Mouse (Mus musculus): ENCODE measurements around the gene Gast. TPM values are rescaled to one million over a fixed set of nuclear protein-coding genes. Genes with fewer than 3 reads are reported as not detected.

The Gast gene
- not detected for polyA plus RNA-seq (2017; shearing (Covaris generic))

GRCm38 (mm10) chr11:100333944-100334457, at the start of gene Gast:
Gast (plus strand) TSS chr11:100334407.

GRCm38 (mm10) chr11:100319492-100320171, 14.6 kb upstream of the Gast start, which contains the start of gene Eif1:
Eif1 (plus strand) TSS chr11:100319885.

GRCm38 (mm10) chr11:100355972-100356818, 22.0 kb downstream of the Gast start, which contains the start of gene Hap1:
Hap1 (minus strand) TSS chr11:100356128.

Other genes with a start within 250 kb of the Gast start
- not detected for gene Krt32, start 246.2 kb upstream of the Gast start, polyA plus RNA-seq (2017; shearing (Covaris generic))
- gene Krt35, start 238.2 kb upstream of the Gast start, polyA plus RNA-seq (2017; shearing (Covaris generic)): not detected
- not detected for gene Krt36, start 228.8 kb upstream of the Gast start, polyA plus RNA-seq (2017; shearing (Covaris generic))
- gene Krt13, start 212.8 kb upstream of the Gast start, polyA plus RNA-seq (2017; shearing (Covaris generic)): not detected
- not detected for gene Krt15, start 198.5 kb upstream of the Gast start, polyA plus RNA-seq (2017; shearing (Covaris generic))
- gene Krt19, start 185.7 kb upstream of the Gast start, polyA plus RNA-seq (2017; shearing (Covaris generic)): not detected
- not detected for gene Krt9, start 141.2 kb upstream of the Gast start, polyA plus RNA-seq (2017; shearing (Covaris generic))
- gene Krt14, start 126.9 kb upstream of the Gast start, polyA plus RNA-seq (2017; shearing (Covaris generic)): not detected
- not detected for gene Krt16, start 85.5 kb upstream of the Gast start, polyA plus RNA-seq (2017; shearing (Covaris generic))
- gene Krt17, start 73.4 kb upstream of the Gast start, polyA plus RNA-seq (2017; shearing (Covaris generic)): 3.5 TPM
- gene Krt42, start 64.5 kb upstream of the Gast start, polyA plus RNA-seq (2017; shearing (Covaris generic)): not detected
- 2,843 TPM for gene Eif1, start 14.5 kb upstream of the Gast start, polyA plus RNA-seq (2017; shearing (Covaris generic))
- gene Hap1, start 21.7 kb downstream of the Gast start, polyA plus RNA-seq (2017; shearing (Covaris generic)): 5.4 TPM
- 2.9 TPM for gene Jup, start 63.4 kb downstream of the Gast start, polyA plus RNA-seq (2017; shearing (Covaris generic))
- not detected for gene P3h4, start 80.4 kb downstream of the Gast start, polyA plus RNA-seq (2017; shearing (Covaris generic))
- not detected for gene Fkbp10, start 81.3 kb downstream of the Gast start, polyA plus RNA-seq (2017; shearing (Covaris generic))
- 165 TPM for gene Nt5c3b, start 107.4 kb downstream of the Gast start, polyA plus RNA-seq (2017; shearing (Covaris generic))
- gene Klhl10, start 107.5 kb downstream of the Gast start, polyA plus RNA-seq (2017; shearing (Covaris generic)): 0.99 TPM
- gene Klhl11, start 138.3 kb downstream of the Gast start, polyA plus RNA-seq (2017; shearing (Covaris generic)): 4.2 TPM
- gene Acly, start 193.6 kb downstream of the Gast start, polyA plus RNA-seq (2017; shearing (Covaris generic)): 225 TPM
- 0.11 TPM for gene Ttc25, start 211.2 kb downstream of the Gast start, polyA plus RNA-seq (2017; shearing (Covaris generic))
- gene Cnp, start 240.5 kb downstream of the Gast start, polyA plus RNA-seq (2017; shearing (Covaris generic)): 453 TPM

Measured in inflammation-experienced regulatory T-cells, adult 16 weeks (primary cell).